Mouse (Mus musculus) liver, adult 2 months (tissue): ENCODE measurements around the gene Pink1.

Experiments used
- CTCF ChIP-seq: fragments of 200-500 bp; IDR thresholded peaks from 2 replicates; pipeline ENCODE4 v1.5.1; 2011; ENCODE audit warnings: low read depth, low read length, control low read depth
- POLR2A ChIP-seq: fragments of 200-500 bp; IDR thresholded peaks from 2 replicates; pipeline ENCODE4 v1.6.1; 2011; ENCODE audit warnings: low read length, control low read depth; ENCODE audit not compliant: insufficient read depth; ENCODE audit errors: extremely low read depth

GRCm38 (mm10) chr4:138366561-138366960 is 40.5 kb upstream of the Pink1 start:
- no peak for TF ChIP-seq CTCF
- no peak for TF ChIP-seq POLR2A
